ENCODE assay signal across 29 mouse cellular contexts in the genomic region with DNA sequence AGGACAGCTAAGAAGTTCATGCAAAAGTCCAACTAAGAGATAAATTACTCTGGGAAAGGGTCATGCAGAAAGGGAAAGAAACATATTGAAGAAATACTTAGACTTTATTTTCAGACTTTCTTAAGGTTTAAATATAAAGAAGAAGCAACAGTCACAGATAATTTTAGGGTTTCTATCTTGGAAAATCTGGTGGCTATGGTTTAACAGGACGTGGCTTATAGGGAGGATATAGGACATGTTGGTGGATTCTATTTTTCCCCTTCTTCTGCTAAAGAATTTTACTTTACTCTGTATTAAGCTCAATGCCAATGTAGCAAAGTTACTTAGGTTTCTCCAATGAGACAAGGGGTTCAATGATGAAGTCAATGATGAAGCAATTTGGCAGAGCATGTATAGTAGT. TPM values are rescaled to one million over a fixed set of nuclear protein-coding genes. Genes with fewer than 3 reads are reported as not detected.
"Had no signal": no experiment of that assay in that cellular context is flagged by ENCODE, and none has a peak within 500 bp of the region (broad histone marks: within the 10 kb centered on the region; RNA-seq: fewer than 3 reads in every experiment).

No protein-coding gene starts in this region.

- H3K36me3 ChIP-seq: heart, embryonic 10.5 days; heart, embryonic 12.5 days; hindbrain, embryonic 10.5 days; hindbrain, embryonic 12.5 days; intestine, embryonic 15.5 days; kidney, embryonic 15.5 days; limb, embryonic 13.5 days; limb, embryonic 15.5 days; liver, embryonic 12.5 days had no signal

- H3K4me3 ChIP-seq: gastrocnemius, adult 2 months; heart, embryonic 10.5 days; heart, embryonic 12.5 days; hindbrain, embryonic 10.5 days; hindbrain, embryonic 12.5 days; intestine, embryonic 15.5 days; kidney, embryonic 15.5 days; limb, embryonic 13.5 days; limb, embryonic 15.5 days; liver, embryonic 12.5 days had no signal

- DNase-seq: gastrocnemius, adult 2 months; gastrocnemius, postnatal 10 days; gastrocnemius, postnatal 25 days; heart, adult 18-20 months; heart, postnatal 10 days; heart, postnatal 4 days; kidney, adult 18-20 months; kidney, adult 9 months; kidney, postnatal 14 days; kidney, postnatal 36 days; layer of hippocampus, adult 9-11 months; layer of hippocampus, postnatal 36 days; left cerebral cortex, postnatal 4 days had no signal

- H3K27me3 ChIP-seq: heart, embryonic 12.5 days; hindbrain, embryonic 12.5 days; intestine, embryonic 15.5 days; kidney, embryonic 15.5 days; limb, embryonic 13.5 days; limb, embryonic 15.5 days; liver, embryonic 12.5 days had no signal

- H3K4me1 ChIP-seq: heart, embryonic 10.5 days; heart, embryonic 12.5 days; hindbrain, embryonic 10.5 days; hindbrain, embryonic 12.5 days; intestine, embryonic 15.5 days; kidney, embryonic 15.5 days; limb, embryonic 13.5 days; limb, embryonic 15.5 days; liver, embryonic 12.5 days had no signal

- H3K27ac ChIP-seq: gastrocnemius, adult 2 months; heart, embryonic 10.5 days; hindbrain, embryonic 10.5 days; hindbrain, embryonic 12.5 days; hindbrain, embryonic 14.5 days; intestine, embryonic 15.5 days; kidney, embryonic 15.5 days; kidney, postnatal 0 days; limb, embryonic 13.5 days; limb, embryonic 15.5 days; liver, embryonic 12.5 days; liver, embryonic 14.5 days had no signal

RNA-seq across cellular contexts. Expression of a gene that starts 31.8 kb away (rescaled TPM):
- total RNA-seq: gastrocnemius, adult 2 months; gastrocnemius, postnatal 25 days; granulocyte monocyte progenitor cell, adult 5-6 weeks; liver, adult 2 months had no signal
- polyA plus RNA-seq: inflammation-experienced regulatory T-cells, adult 6 months; large intestine, adult 2 months; liver, adult 2 months had no signal
